ENCODE assay signal across 7 mouse cellular contexts in genomic region chr4:43579731-43580130, GRCm38 (mm10). TPM values are rescaled to one million over a fixed set of nuclear protein-coding genes. Genes with fewer than 3 reads are reported as not detected.
DNase-seq lines count a peak whose midpoint lies in the region; ATAC-seq lines count a peak whose summit lies in the region.

No protein-coding gene starts in this region.

- no peaks in the 10 kb centered on the region for H3K9me3 ChIP-seq in lung, embryonic 15.5 days
- H3K9me3 ChIP-seq in forebrain, embryonic 11.5 days (ENCODE audit: control insufficient read depth, low read length), result no peaks in the 10 kb centered on the region
- no peaks in the 10 kb centered on the region for H3K9me3 ChIP-seq in limb, embryonic 11.5 days (ENCODE audit: control insufficient read depth, low read length)
- H3K9me3 ChIP-seq in stomach, embryonic 14.5 days (ENCODE audit: control insufficient read depth, low read depth, low read length), result no peaks in the 10 kb centered on the region

- H3K27ac ChIP-seq in lung, embryonic 15.5 days, result no peak overlapping the region
- no peak overlapping the region for H3K27ac ChIP-seq in forebrain, embryonic 11.5 days (ENCODE audit: low read depth, low read length)
- H3K27ac ChIP-seq in limb, embryonic 11.5 days (replicated peaks; ENCODE audit: low read depth, low read length), result no peak overlapping the region
- no peak overlapping the region for H3K27ac ChIP-seq in stomach, embryonic 14.5 days (ENCODE audit: low read length)

- H3K4me2 ChIP-seq in lung, embryonic 15.5 days, result peak overlapping the region; percentile 93
- H3K4me2 ChIP-seq in forebrain, embryonic 11.5 days (ENCODE audit: low read depth, low read length, severe bottlenecking), result peak overlapping the region; percentile 94
- peak overlapping the region; percentile 79 for H3K4me2 ChIP-seq in limb, embryonic 11.5 days (ENCODE audit: low read depth, severe bottlenecking)
- peak overlapping the region; percentile 95 for H3K4me2 ChIP-seq in stomach, embryonic 14.5 days (replicated peaks; ENCODE audit: low read depth, low read length)

- H3K4me3 ChIP-seq in lung, embryonic 15.5 days, result peak overlapping the region; percentile 95
- peak overlapping the region; percentile 83 for H3K4me3 ChIP-seq in forebrain, embryonic 11.5 days (ENCODE audit: low read depth, low read length)
- H3K4me3 ChIP-seq in limb, embryonic 11.5 days (ENCODE audit: low read depth, low read length), result peak overlapping the region; percentile 80
- peak overlapping the region; percentile 84 for H3K4me3 ChIP-seq in stomach, embryonic 14.5 days (ENCODE audit: low read depth, low read length)

- no peaks in the 10 kb centered on the region for H3K27me3 ChIP-seq in lung, embryonic 15.5 days
- no peaks in the 10 kb centered on the region for H3K27me3 ChIP-seq in forebrain, embryonic 11.5 days (ENCODE audit: control insufficient read depth, insufficient read depth, low read length)
- no peaks in the 10 kb centered on the region for H3K27me3 ChIP-seq in limb, embryonic 11.5 days (ENCODE audit: control insufficient read depth, insufficient read depth, low read length)
- no peaks in the 10 kb centered on the region for H3K27me3 ChIP-seq in stomach, embryonic 14.5 days (ENCODE audit: control insufficient read depth, insufficient read depth, low read length)

- no peak for ATAC-seq in lung, embryonic 15.5 days (ENCODE audit: borderline replicate concordance, extremely low read depth, low FRiP score, low TSS enrichment)
- no peak for ATAC-seq in forebrain, embryonic 11.5 days (replicated peaks; ENCODE audit: low FRiP score)
- ATAC-seq in limb, embryonic 11.5 days (ENCODE audit: insufficient number of reproducible peaks, low FRiP score, low TSS enrichment, low read depth), result no peak
- ATAC-seq in stomach, embryonic 14.5 days (ENCODE audit: insufficient number of reproducible peaks, insufficient read depth, low FRiP score, low read depth), result no peak

- WGBS in lung, embryonic 15.5 days, result 72% methylated on average over 6 of the region's 6 CpGs
- 79% methylated on average over 6 of the region's 6 CpGs for WGBS in forebrain, embryonic 11.5 days
- 79% methylated on average over 6 of the region's 6 CpGs for WGBS in limb, embryonic 11.5 days
- 73% methylated on average over 6 of the region's 6 CpGs for WGBS in stomach, embryonic 14.5 days

- H3K4me1 ChIP-seq in lung, embryonic 15.5 days, result peaks cover 38% of the 10 kb centered on the region
- H3K4me1 ChIP-seq in forebrain, embryonic 11.5 days (replicated peaks; ENCODE audit: control insufficient read depth, insufficient read depth, low read length), result peaks cover 15% of the 10 kb centered on the region; the same call in 1 of the 2 replicates
- H3K4me1 ChIP-seq in limb, embryonic 11.5 days (ENCODE audit: control insufficient read depth, insufficient read depth, low read length), result peaks cover 21% of the 10 kb centered on the region
- peaks cover 33% of the 10 kb centered on the region for H3K4me1 ChIP-seq in stomach, embryonic 14.5 days (ENCODE audit: control insufficient read depth, insufficient read depth, low read length)

- peaks cover 36% of the 10 kb centered on the region for H3K36me3 ChIP-seq in lung, embryonic 15.5 days
- peaks cover 7% of the 10 kb centered on the region for H3K36me3 ChIP-seq in forebrain, embryonic 11.5 days (ENCODE audit: control insufficient read depth, insufficient read depth, low read length)
- H3K36me3 ChIP-seq in limb, embryonic 11.5 days (ENCODE audit: control insufficient read depth, insufficient read depth, low read length), result peaks cover 18% of the 10 kb centered on the region
- peaks cover 40% of the 10 kb centered on the region for H3K36me3 ChIP-seq in stomach, embryonic 14.5 days (ENCODE audit: control insufficient read depth, insufficient read depth, low read length)

- no peak for DNase-seq in lung, adult 18-20 months
- no peak for DNase-seq in forebrain, embryonic 11.5 days (ENCODE audit: low spot score)
- DNase-seq in limb, embryonic 11.5 days (ENCODE audit: low spot score), result no peak
- no peak for DNase-seq in retina, embryonic 14.5 days (ENCODE audit: low spot score)
- DNase-seq in spleen, postnatal 10 days (ENCODE audit: low spot score in 2 of 2), result no peak

- peak overlapping the region; percentile 84 for H3K9ac ChIP-seq in lung, embryonic 15.5 days
- peak overlapping the region; percentile 90; the same call in 1 of the 2 replicates for H3K9ac ChIP-seq in forebrain, embryonic 11.5 days (ENCODE audit: low read length)
- peak overlapping the region; percentile 87; the same call in 1 of the 2 replicates for H3K9ac ChIP-seq in limb, embryonic 11.5 days (ENCODE audit: low read length)
- H3K9ac ChIP-seq in stomach, embryonic 14.5 days (replicated peaks; ENCODE audit: low read depth, low read length), result peak overlapping the region; percentile 78

RNA-seq across cellular contexts. Expression of gene Gba2, which starts 1.1 kb away (rescaled TPM):
- polyA plus RNA-seq in lung, embryonic 15.5 days (2015; fragmentation: Nextera tagmentation; extraction: Ambion mirVana), result 19.0 and 21.1 TPM in 2 replicates
- polyA plus RNA-seq in forebrain, embryonic 11.5 days (2014; fragmentation: Nextera tagmentation; extraction: Ambion mirVana), result 31.0 and 32.4 TPM in 2 replicates
- 20.7 and 20.8 TPM in 2 replicates for polyA plus RNA-seq in limb, embryonic 11.5 days (2014; fragmentation: Nextera tagmentation; extraction: Ambion mirVana)
- polyA plus RNA-seq in stomach, embryonic 14.5 days (2014; fragmentation: Nextera tagmentation; extraction: Ambion mirVana), result 13.8 and 14.4 TPM in 2 replicates

RNA-seq across cellular contexts. Expression of gene Rgp1, which starts 1.2 kb away (rescaled TPM):
- 23.7 and 32.2 TPM in 2 replicates for polyA plus RNA-seq in lung, embryonic 15.5 days (2015; fragmentation: Nextera tagmentation; extraction: Ambion mirVana)
- 26.0 and 38.7 TPM in 2 replicates for polyA plus RNA-seq in forebrain, embryonic 11.5 days (2014; fragmentation: Nextera tagmentation; extraction: Ambion mirVana)
- 32.6 and 34.1 TPM in 2 replicates for polyA plus RNA-seq in limb, embryonic 11.5 days (2014; fragmentation: Nextera tagmentation; extraction: Ambion mirVana)
- polyA plus RNA-seq in stomach, embryonic 14.5 days (2014; fragmentation: Nextera tagmentation; extraction: Ambion mirVana), result 41.0 and 44.5 TPM in 2 replicates

RNA-seq across cellular contexts. Expression of gene Msmp, which starts 4.6 kb away (rescaled TPM):
- 0.77 and 1.5 TPM in 2 replicates for polyA plus RNA-seq in lung, embryonic 15.5 days (2015; fragmentation: Nextera tagmentation; extraction: Ambion mirVana)
- polyA plus RNA-seq in forebrain, embryonic 11.5 days (2014; fragmentation: Nextera tagmentation; extraction: Ambion mirVana), result 1.9 and 2.8 TPM in 2 replicates
- polyA plus RNA-seq in limb, embryonic 11.5 days (2014; fragmentation: Nextera tagmentation; extraction: Ambion mirVana), result 2.3 TPM in 1 of 2 replicates, not detected in the other
- polyA plus RNA-seq in stomach, embryonic 14.5 days (2014; fragmentation: Nextera tagmentation; extraction: Ambion mirVana), result 0.91 and 1.0 TPM in 2 replicates

RNA-seq across cellular contexts. Expression of gene Tln1, which starts 17.2 kb away (rescaled TPM):
- polyA plus RNA-seq in lung, embryonic 15.5 days (2015; fragmentation: Nextera tagmentation; extraction: Ambion mirVana), result 97.9 and 98.2 TPM in 2 replicates
- polyA plus RNA-seq in forebrain, embryonic 11.5 days (2014; fragmentation: Nextera tagmentation; extraction: Ambion mirVana), result 45.9 and 46.7 TPM in 2 replicates
- polyA plus RNA-seq in limb, embryonic 11.5 days (2014; fragmentation: Nextera tagmentation; extraction: Ambion mirVana), result 39.1 and 39.5 TPM in 2 replicates
- 83.7 and 98.5 TPM in 2 replicates for polyA plus RNA-seq in stomach, embryonic 14.5 days (2014; fragmentation: Nextera tagmentation; extraction: Ambion mirVana)

RNA-seq across cellular contexts. Expression of gene Creb3, which starts 17.6 kb away (rescaled TPM):
- polyA plus RNA-seq in lung, embryonic 15.5 days (2015; fragmentation: Nextera tagmentation; extraction: Ambion mirVana), result 62.7 and 63.2 TPM in 2 replicates
- polyA plus RNA-seq in forebrain, embryonic 11.5 days (2014; fragmentation: Nextera tagmentation; extraction: Ambion mirVana), result 42.8 and 45.6 TPM in 2 replicates
- polyA plus RNA-seq in limb, embryonic 11.5 days (2014; fragmentation: Nextera tagmentation; extraction: Ambion mirVana), result 39.4 and 43.3 TPM in 2 replicates
- polyA plus RNA-seq in stomach, embryonic 14.5 days (2014; fragmentation: Nextera tagmentation; extraction: Ambion mirVana), result 56.2 and 69.8 TPM in 2 replicates
